Mouse (Mus musculus) lung, postnatal 10 days (tissue): ENCODE measurements at regions not wholly inside any gene's neighbourhood (a gene's known extent, or its start where the extent isn't known, plus 50 kb on each side); places are given as distances from the start of the nearest gene placed in this dataset.
A peak's percentile ranks its signal among the peaks of the same experiment; 100 is the strongest.

ENCODE experiments used
- DNase-seq: peaks from one replicate; pipeline ENCODE4 v3.0.0; 2021

DNA sequence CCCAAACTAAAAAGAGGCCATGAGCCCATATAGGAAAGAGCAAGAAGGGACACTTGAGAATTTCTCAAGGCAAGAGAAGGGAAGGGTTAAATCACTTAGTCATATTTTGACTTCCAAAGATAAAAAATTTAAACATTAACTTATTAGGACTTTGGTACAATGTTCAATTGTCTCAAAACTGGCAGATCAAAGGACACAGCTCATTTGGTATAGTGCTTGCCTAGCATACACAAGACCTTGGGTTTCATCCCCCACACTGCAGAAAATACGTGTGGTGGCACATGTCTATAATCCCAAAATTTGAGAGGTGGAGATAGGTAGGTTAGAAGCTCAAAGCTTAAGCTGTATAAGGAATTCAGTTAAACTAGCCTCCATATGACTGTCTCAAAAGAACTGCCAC, 658.4 kb upstream of the Pfkp start:
- no peak for DNase-seq

DNA sequence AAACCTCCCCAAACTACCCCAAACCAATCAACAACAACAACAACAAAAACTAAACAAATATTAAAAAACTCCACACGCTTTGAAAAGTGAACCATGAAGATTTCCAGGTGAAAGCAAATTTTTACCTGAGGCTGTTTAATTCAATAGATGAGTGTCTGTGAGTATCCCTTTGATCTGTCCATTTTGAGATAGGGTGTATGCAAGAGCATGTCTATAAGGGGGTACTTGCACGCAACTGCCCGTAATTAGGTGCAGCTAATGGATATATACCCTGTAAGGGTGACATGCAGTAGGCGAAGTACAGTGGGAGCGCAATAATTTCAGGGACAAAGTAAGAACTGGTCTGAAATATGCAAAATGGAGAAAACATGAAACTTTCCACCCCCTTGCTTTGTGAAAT, 658.8 kb upstream of the Pfkp start:
- no peak for DNase-seq

DNA sequence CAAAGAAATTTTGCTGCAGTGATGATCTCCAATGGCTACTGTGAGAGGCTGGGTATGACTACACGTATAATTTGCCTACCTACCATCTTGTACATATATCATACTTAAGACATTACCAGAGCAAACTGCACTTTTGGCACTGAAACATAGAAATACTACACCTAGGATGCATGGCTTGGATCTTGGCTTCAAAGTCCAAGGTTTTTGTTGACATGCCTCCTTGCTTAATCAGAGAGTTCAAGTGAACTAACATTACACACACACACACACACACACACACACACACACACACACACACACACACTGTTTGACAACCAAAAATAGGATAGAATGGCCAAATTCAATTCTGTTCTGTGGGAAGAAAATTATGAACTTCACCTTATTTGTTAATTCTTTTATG, 664.9 kb upstream of the Pfkp start:
- no peak for DNase-seq

GRCm38 (mm10) chr13:7330151-7330550, 681.6 kb upstream of the Pfkp start:
- DNase-seq, result no peak

GRCm38 (mm10) chr13:7345760-7346159, 697.2 kb upstream of the Pfkp start:
- no peak for DNase-seq

- DNase-seq, result no peak
Observed at GRCm38 (mm10) chr13:7348431-7348830, 699.9 kb upstream of the Pfkp start.

GRCm38 (mm10) chr13:7353011-7353410, 704.4 kb upstream of the Pfkp start:
- no peak for DNase-seq

- no peak for DNase-seq
Observed at GRCm38 (mm10) chr13:7357071-7357470, 708.5 kb upstream of the Pfkp start.

GRCm38 (mm10) chr13:7373559-7373958, 725.0 kb upstream of the Pfkp start:
- DNase-seq, result no peak

DNA sequence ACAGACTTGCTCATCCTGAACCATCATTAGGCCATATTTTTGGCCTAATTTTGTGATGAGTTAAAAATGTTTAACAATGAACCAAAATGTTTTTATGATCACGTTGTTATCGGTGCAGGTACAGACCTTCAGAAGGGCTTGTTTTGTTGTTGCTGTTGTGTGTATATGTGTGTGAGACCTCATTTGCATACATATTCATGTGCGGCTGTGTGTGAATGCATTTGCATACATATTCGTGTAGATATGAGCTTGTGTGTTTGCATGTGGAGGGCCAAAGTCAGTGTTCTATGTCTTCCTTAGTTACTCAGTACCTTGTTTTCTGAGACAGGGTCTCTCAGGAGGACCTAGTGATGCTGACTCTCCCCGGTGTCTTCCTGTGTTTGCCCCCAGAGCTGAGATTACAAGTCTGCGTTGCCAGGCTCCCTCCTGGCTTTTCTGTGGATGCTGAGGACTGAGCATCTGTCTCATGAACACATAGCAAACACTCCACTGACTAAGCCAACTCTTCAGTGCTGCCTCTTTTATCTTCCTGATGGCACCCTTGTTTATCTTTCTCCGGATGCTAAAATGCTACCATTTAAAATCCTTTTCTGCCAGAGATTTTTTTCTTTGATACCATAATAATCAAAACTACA, 726.5 kb upstream of the Pfkp start:
- no peak for DNase-seq

DNA sequence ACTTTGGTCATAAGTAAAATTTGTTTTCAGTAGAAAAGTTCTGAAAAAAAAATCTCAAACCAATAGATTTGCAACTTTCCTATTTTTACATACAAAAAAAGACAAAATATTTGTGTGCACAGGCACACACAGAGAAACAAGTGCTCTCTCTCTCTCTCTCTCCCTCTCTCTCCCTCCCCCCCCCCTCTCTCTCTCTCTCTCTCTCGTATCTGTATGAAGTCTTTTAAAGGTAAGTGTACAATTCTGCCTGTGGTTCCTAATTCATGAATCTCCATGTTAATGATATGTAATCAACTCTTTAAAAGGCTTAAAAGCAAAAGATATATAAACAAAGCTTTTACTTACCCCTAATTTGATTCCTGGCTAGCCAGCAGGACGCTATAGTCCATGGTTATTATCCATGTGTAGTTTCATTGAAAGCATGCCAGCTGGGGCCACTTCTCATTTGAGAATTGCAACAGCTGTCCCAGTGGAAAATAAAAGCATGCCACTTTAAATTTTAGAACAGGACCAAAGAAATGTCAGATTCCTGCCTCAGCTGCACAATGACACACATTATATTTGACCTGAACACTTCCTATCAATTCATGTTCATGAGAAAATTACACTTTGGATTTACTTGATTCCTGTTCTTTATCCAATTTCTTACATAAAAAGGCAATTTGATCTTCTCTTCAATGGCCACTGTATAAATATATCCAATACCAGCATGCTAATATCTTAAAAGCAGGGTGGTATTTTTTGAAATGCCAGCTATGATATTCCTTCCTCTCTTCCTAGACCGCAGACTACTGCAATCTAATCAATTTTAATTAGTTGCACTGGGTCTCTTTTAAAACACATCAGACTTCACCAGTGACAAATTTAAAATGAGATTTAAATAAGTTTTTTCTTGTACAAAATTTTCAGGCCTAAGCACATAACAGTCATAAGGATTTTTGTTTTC, 766.0 kb upstream of the Pfkp start:
- no peak for DNase-seq

- DNase-seq, result no peak
Observed at GRCm38 (mm10) chr13:7427750-7428149, 774.9 kb upstream of the Adarb2 start.

- no peak for DNase-seq
Observed at GRCm38 (mm10) chr13:7429271-7429670, 773.4 kb upstream of the Adarb2 start.

DNA sequence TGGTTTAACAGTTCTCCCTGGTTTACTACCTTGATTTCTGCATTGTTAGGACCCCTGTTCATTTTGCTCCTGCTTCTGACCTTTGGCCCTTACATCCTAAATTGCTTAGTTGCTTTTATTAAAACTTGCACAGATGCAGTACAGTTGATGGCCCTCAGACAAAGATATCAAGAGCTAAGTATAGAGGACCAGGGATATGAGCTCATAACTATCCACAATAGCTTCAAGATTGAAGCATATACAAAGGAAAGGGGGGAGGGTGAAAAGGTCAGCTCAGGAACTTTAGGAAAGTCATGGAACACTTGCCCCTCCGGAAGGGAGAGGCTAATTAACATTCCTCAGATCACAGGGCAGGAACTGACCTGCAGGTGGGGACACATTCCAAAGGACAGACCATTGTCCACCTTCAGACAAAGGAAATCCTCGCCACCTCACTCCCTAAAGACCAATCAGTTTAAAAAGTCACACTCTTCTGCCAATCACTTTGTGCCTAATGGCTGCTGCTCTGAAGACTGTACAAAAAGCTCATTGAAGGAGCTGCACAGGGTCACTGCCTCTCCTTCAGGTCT, 751.1 kb upstream of the Adarb2 start:
- DNase-seq, result peak; percentile 58

GRCm38 (mm10) chr13:7475661-7476060, 727.0 kb upstream of the Adarb2 start:
- DNase-seq, result no peak

GRCm38 (mm10) chr13:7518090-7518489, 684.6 kb upstream of the Adarb2 start:
- no peak for DNase-seq

- DNase-seq, result no peak
Observed at GRCm38 (mm10) chr13:7524436-7524835, 678.2 kb upstream of the Adarb2 start.

DNA sequence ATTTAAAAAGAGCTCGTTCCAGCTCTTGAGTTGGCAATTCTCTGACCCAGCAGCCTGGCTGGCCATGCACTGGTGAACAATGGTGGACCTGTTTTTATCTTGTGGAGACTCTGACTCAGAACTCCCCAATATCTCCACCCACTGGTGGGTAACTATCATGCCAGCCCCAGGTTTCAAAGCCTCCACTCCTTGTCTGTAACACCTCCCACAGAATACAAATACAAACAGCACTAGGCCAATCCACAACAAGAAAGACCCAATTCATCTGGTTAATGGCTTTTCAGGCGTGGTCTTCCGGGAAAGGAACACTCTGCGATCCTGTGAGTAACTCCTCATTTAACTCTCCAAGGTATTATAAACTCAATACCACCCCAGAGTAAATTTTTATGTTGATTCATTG, 663.8 kb upstream of the Adarb2 start:
- no peak for DNase-seq

DNA sequence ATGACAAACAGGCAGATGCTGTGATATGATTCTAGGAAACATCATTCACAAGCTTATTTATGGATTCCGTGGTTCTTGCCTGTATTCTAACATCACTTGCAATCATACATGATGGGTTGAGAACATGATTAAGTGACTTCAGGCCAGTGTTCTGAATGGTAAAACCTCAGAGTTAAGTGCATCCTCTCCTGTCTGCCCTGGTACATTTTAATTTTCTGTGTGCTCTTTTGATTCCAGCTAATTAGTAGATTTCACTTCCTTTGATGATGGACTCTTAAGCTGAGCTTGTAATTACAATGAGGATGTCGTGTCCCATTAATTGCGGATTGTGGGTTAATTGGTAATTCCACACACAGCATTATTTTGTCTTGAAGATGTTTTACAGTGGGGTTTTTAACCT, 618.6 kb upstream of the Adarb2 start:
- DNase-seq, result no peak
